Mouse (Mus musculus): Measurements from ENCODE around the gene Dio1. TPM values are rescaled to one million over a fixed set of nuclear protein-coding genes. Genes with fewer than 3 reads are reported as not detected.

Dio1 gene
- not detected in 2 replicates for polyA plus RNA-seq (2015; fragmentation: Nextera tagmentation; extraction: Ambion mirVana)

- no peak within 1 kb of the TSS for H3K27ac ChIP-seq
- ATAC-seq (replicated peaks) = no peak
- no peaks in the 10 kb centered on the region for H3K4me1 ChIP-seq
- 60% methylated on average over 6 of the region's 6 CpGs for WGBS
- H3K36me3 ChIP-seq (replicated peaks) = no peaks in the 10 kb centered on the region
- H3K9me3 ChIP-seq = no peaks in the 10 kb centered on the region
- H3K4me2 ChIP-seq = no peak within 1 kb of the TSS
- H3K9ac ChIP-seq = no peak within 1 kb of the TSS
- no peak within 1 kb of the TSS for H3K4me3 ChIP-seq
- no peaks in the 10 kb centered on the region for H3K27me3 ChIP-seq (replicated peaks)
Observed at GRCm38 (mm10) chr4:107306966-107307365, at the start of gene Dio1. TSS of gene Dio1 (minus strand) at chr4:107307169.

GRCm38 (mm10) chr4:107354543-107354942 is 47.6 kb upstream of the Dio1 start:
- no peaks in the 10 kb centered on the region for H3K9me3 ChIP-seq
- H3K4me1 ChIP-seq = no peaks in the 10 kb centered on the region
- no peak overlapping the region for H3K4me2 ChIP-seq
- ATAC-seq (replicated peaks) = no peak
- no peak overlapping the region for H3K9ac ChIP-seq
- 69% methylated on average over 4 of the region's 4 CpGs for WGBS
- H3K36me3 ChIP-seq (replicated peaks) = 0 out of 2 replicates have a peak, but pooled peaks cover 3% of the 10 kb centered on the region
- H3K27ac ChIP-seq = no peak overlapping the region
- H3K4me3 ChIP-seq = no peak overlapping the region
- H3K27me3 ChIP-seq (replicated peaks) = no peaks in the 10 kb centered on the region

- Histone ChIP-seq H3K27ac (no peak overlapping the region), H3K4me3 (no peak overlapping the region)
Observed at GRCm38 (mm10) chr4:107354126-107354525, 47.2 kb upstream of the Dio1 start.

GRCm38 (mm10) chr4:107353612-107354011 is 46.6 kb upstream of the Dio1 start:
- no peak overlapping the region for H3K4me2 ChIP-seq
- H3K36me3 ChIP-seq (replicated peaks) = 0 out of 2 replicates have a peak, but pooled peaks cover 3% of the 10 kb centered on the region
- no peak overlapping the region for H3K4me3 ChIP-seq
- no peaks in the 10 kb centered on the region for H3K9me3 ChIP-seq
- no peak overlapping the region for H3K9ac ChIP-seq
- no peak overlapping the region for H3K27ac ChIP-seq
- WGBS = 92% methylated on average over 3 of the region's 3 CpGs
- no peak for ATAC-seq (replicated peaks)
- no peaks in the 10 kb centered on the region for H3K27me3 ChIP-seq (replicated peaks)
- H3K4me1 ChIP-seq = peaks cover 2% of the 10 kb centered on the region

More at GRCm38 (mm10) chr4:107354126-107354525, 47.2 kb upstream of the Dio1 start:
- H3K4me1 ChIP-seq = no peaks in the 10 kb centered on the region
- 92% methylated on average over 5 of the region's 5 CpGs for WGBS
- no peak for ATAC-seq (replicated peaks)
- no peaks in the 10 kb centered on the region for H3K27me3 ChIP-seq (replicated peaks)
- no peak overlapping the region for H3K4me2 ChIP-seq
- 0 out of 2 replicates have a peak, but pooled peaks cover 3% of the 10 kb centered on the region for H3K36me3 ChIP-seq (replicated peaks)
- H3K9ac ChIP-seq = no peak overlapping the region
- no peaks in the 10 kb centered on the region for H3K9me3 ChIP-seq

- no peak overlapping the region for H3K9ac ChIP-seq
- H3K36me3 ChIP-seq (replicated peaks) = 0 out of 2 replicates have a peak, but pooled peaks cover 3% of the 10 kb centered on the region
- no peaks in the 10 kb centered on the region for H3K9me3 ChIP-seq
- H3K27ac ChIP-seq = no peak overlapping the region
- no peak overlapping the region for H3K4me3 ChIP-seq
- peaks cover 5% of the 10 kb centered on the region for H3K4me1 ChIP-seq
- no peaks in the 10 kb centered on the region for H3K27me3 ChIP-seq (replicated peaks)
- H3K4me2 ChIP-seq = no peak overlapping the region
- no peak for ATAC-seq (replicated peaks)
Observed at GRCm38 (mm10) chr4:107351368-107351767, 44.4 kb upstream of the Dio1 start.

GRCm38 (mm10) chr4:107349311-107350008 is 42.5 kb upstream of the Dio1 start:
- Histone ChIP-seq H3K4me3 (no peak overlapping the region), H3K27ac (no peak overlapping the region), H3K9ac (no peak overlapping the region), H3K9me3 (no peaks in the 10 kb centered on the region), H3K36me3 (replicated peaks) (0 out of 2 replicates have a peak, but pooled peaks cover 3% of the 10 kb centered on the region), H3K4me2 (no peak overlapping the region), H3K4me1 (peaks cover 5% of the 10 kb centered on the region), H3K27me3 (replicated peaks) (no peaks in the 10 kb centered on the region)
- WGBS = 78% methylated on average over 8 of the region's 8 CpGs
- ATAC-seq (replicated peaks) = peak; percentile 67

GRCm38 (mm10) chr4:107348529-107349310 is 41.8 kb upstream of the Dio1 start:
- H3K27me3 ChIP-seq (replicated peaks) = no peaks in the 10 kb centered on the region
- no peak overlapping the region for H3K9ac ChIP-seq

GRCm38 (mm10) chr4:107347221-107347620 is 40.3 kb upstream of the Dio1 start:
- no peaks in the 10 kb centered on the region for H3K9me3 ChIP-seq
- no peaks in the 10 kb centered on the region for H3K27me3 ChIP-seq (replicated peaks)
- no peak overlapping the region for H3K9ac ChIP-seq
- no peak overlapping the region for H3K4me2 ChIP-seq
- 83% methylated on average over 6 of the region's 6 CpGs for WGBS
- no peak overlapping the region for H3K4me3 ChIP-seq
- no peak for ATAC-seq (replicated peaks)
- H3K27ac ChIP-seq = no peak overlapping the region
- H3K36me3 ChIP-seq (replicated peaks) = 0 out of 2 replicates have a peak, but pooled peaks cover 3% of the 10 kb centered on the region
- peaks cover 5% of the 10 kb centered on the region for H3K4me1 ChIP-seq

More at GRCm38 (mm10) chr4:107348529-107349310, 41.8 kb upstream of the Dio1 start:
- 0 out of 2 replicates have a peak, but pooled peaks cover 3% of the 10 kb centered on the region for H3K36me3 ChIP-seq (replicated peaks)
- no peaks in the 10 kb centered on the region for H3K9me3 ChIP-seq
- 0 out of 2 replicates have a peak overlapping the region, but pooled peaks have one; percentile 26 for H3K27ac ChIP-seq
- H3K4me2 ChIP-seq = no peak overlapping the region
- H3K4me1 ChIP-seq = peaks cover 5% of the 10 kb centered on the region
- H3K4me3 ChIP-seq = no peak overlapping the region
- 54% methylated on average over 20 of the region's 20 CpGs for WGBS
- no peak; the same call in 1 of the 2 replicates for ATAC-seq (replicated peaks)

GRCm38 (mm10) chr4:107344612-107345011 is 37.6 kb upstream of the Dio1 start:
- no peak overlapping the region for H3K4me2 ChIP-seq
- ATAC-seq (replicated peaks) = no peak
- peaks cover 5% of the 10 kb centered on the region for H3K4me1 ChIP-seq
- H3K9me3 ChIP-seq = no peaks in the 10 kb centered on the region
- H3K27ac ChIP-seq = no peak overlapping the region
- H3K4me3 ChIP-seq = no peak overlapping the region
- no peak overlapping the region for H3K9ac ChIP-seq
- no peaks in the 10 kb centered on the region for H3K27me3 ChIP-seq (replicated peaks)
- WGBS = 73% methylated on average over 7 of the region's 7 CpGs
- no peaks in the 10 kb centered on the region for H3K36me3 ChIP-seq (replicated peaks)

GRCm38 (mm10) chr4:107341354-107341753 is 34.4 kb upstream of the Dio1 start:
- no peak overlapping the region for H3K4me3 ChIP-seq
- no peaks in the 10 kb centered on the region for H3K36me3 ChIP-seq (replicated peaks)
- no peaks in the 10 kb centered on the region for H3K4me1 ChIP-seq
- WGBS = 41% methylated on average over 5 of the region's 5 CpGs
- ATAC-seq (replicated peaks) = no peak
- no peak overlapping the region for H3K4me2 ChIP-seq
- H3K9me3 ChIP-seq = no peaks in the 10 kb centered on the region
- H3K27me3 ChIP-seq (replicated peaks) = no peaks in the 10 kb centered on the region
- no peak overlapping the region for H3K9ac ChIP-seq
- H3K27ac ChIP-seq = 0 out of 2 replicates have a peak overlapping the region, but pooled peaks have one; percentile 1

GRCm38 (mm10) chr4:107337455-107337854 is 30.5 kb upstream of the Dio1 start:
- no peak overlapping the region for H3K4me2 ChIP-seq
- H3K36me3 ChIP-seq (replicated peaks) = no peaks in the 10 kb centered on the region
- H3K27ac ChIP-seq = no peak overlapping the region
- no peaks in the 10 kb centered on the region for H3K27me3 ChIP-seq (replicated peaks)
- H3K4me1 ChIP-seq = no peaks in the 10 kb centered on the region
- H3K9me3 ChIP-seq = no peaks in the 10 kb centered on the region
- no peak for ATAC-seq (replicated peaks)
- H3K9ac ChIP-seq = no peak overlapping the region
- 89% methylated on average over 5 of the region's 5 CpGs for WGBS
- no peak overlapping the region for H3K4me3 ChIP-seq

- no peak overlapping the region for H3K27ac ChIP-seq
- no peaks in the 10 kb centered on the region for H3K36me3 ChIP-seq (replicated peaks)
- no peaks in the 10 kb centered on the region for H3K27me3 ChIP-seq (replicated peaks)
- WGBS = 81% methylated on average over 8 of the region's 8 CpGs
- no peak overlapping the region for H3K9ac ChIP-seq
- no peak for ATAC-seq (replicated peaks)
- H3K9me3 ChIP-seq = no peaks in the 10 kb centered on the region
- no peaks in the 10 kb centered on the region for H3K4me1 ChIP-seq
- H3K4me3 ChIP-seq = no peak overlapping the region
- no peak overlapping the region for H3K4me2 ChIP-seq
Observed at GRCm38 (mm10) chr4:107336356-107336755, 29.4 kb upstream of the Dio1 start.
